Mouse (Mus musculus): ENCODE results near the gene Tap2.

GRCm38 (mm10) chr17:34183564-34184219 lies 19.6 kb upstream of the Tap2 start:
- TF ChIP-seq CTCF (IDR thresholded peaks at IDR 0.05; ENCODE audit: borderline replicate concordance, extremely low read depth, insufficient read depth, insufficient read length) (no peak), POLR2A (IDR thresholded peaks at IDR 0.05; ENCODE audit: borderline replicate concordance, extremely low read depth, insufficient read depth, insufficient read length, poor library complexity, severe bottlenecking) (no peak)

Measured in brain, embryonic 14.5 days (tissue).